Mouse (Mus musculus) adrenal gland, postnatal 36 days (tissue): ENCODE results near the gene Gse1. TPM values are rescaled to one million over a fixed set of nuclear protein-coding genes. Genes with fewer than 3 reads are reported as not detected.
A peak's percentile ranks its signal among the peaks of the same experiment; 100 is the strongest.

ENCODE experiments used
- DNase-seq, 2 experiments: peaks; one replicate each; pipeline ENCODE4 v3.0.0; 2021; ENCODE audit warnings: mixed read lengths in 1 of 2
- total RNA-seq, 2 experiments: library from RNA; stranded (reverse); gene quantifications; 2 replicates each; pipeline ENCODE4 v1.2.3; 2021

The Gse1 gene
- total RNA-seq, 2 experiments from 2014 or later, result 25.9 to 30.2 TPM

- DNase-seq, result peak; percentile 80 to 81
These were observed 307.4 kb downstream of the Gse1 start for GRCm38 (mm10) chr8:120535452-120536305.

DNA sequence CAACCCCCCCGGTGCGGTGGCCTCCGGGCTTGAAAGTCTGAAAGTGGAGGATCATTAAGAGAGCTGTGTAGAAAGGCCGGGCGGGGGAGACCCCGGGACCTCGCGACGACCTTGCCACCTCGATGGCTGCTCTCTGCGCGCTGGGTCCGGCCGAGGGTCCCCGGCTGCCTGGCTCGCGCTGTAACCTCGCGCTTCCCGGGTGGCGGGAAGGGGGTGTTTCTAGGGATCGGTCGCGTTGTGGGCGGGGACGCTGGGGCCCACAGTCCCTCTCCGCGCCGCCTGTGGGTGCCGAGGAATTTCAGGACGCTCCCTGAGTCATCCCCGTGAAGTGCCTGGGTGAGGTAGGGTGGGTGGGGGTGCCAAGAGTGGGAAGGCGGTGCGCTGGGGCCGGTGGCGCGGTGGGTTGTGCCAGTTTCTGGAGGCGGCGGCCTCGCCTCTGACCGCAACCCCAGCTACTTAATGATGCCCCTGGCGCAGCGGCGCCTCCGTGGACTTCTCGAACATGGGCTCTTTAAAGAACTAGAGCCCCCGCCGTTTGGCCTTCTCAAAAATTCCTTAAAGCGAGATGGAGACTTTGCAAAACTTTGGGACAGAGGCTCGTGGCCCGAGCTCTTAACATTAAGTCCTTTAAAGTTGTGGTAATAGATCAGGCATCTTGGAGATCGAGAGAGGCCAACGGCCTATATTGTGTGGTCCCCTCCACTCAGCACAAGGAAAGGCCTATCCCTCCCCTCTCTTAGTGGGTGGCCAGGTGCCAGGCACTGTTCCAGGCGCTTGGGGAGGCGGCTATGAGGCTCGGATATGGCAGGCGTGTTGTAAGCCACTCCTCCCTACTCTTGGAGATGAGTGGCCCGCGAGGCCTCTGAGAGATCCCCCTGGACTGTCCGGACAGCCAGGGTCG, 308.3 kb downstream of the Gse1 start:
- peak; percentile 40 to 48 for DNase-seq

GRCm38 (mm10) chr8:120537207-120537817, 309.1 kb downstream of the Gse1 start:
- peak; percentile 86 to 89 for DNase-seq

DNA sequence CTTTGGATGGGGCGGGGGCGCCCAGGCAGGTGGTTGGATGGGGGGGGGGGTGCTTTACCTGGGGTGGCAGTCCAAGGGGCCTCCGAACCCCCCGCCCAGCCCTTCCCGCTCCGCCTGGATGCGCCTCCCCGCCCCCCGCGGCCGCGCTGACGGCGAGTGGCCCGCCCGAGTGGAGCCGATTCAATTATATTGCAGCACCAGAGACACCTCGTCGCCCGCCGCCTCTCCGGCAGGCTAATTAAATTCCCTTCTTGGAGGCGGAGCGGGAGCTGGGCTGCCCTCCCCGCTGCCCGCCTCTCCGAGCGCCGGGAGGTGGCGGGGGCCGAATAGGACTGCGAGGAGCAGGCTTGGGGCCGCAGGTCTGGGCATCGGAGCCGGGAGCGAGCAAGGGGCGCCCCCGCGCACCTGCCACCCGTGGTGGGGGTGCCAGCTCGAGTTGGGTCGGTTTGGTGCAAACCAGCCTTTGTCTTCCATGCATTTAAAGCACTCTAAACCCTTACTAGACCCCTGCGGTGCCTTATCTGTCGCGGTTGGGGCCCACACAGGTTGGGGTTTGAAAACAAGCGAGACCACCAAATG, 309.7 kb downstream of the Gse1 start:
- peak; percentile 57 to 71 for DNase-seq

DNA sequence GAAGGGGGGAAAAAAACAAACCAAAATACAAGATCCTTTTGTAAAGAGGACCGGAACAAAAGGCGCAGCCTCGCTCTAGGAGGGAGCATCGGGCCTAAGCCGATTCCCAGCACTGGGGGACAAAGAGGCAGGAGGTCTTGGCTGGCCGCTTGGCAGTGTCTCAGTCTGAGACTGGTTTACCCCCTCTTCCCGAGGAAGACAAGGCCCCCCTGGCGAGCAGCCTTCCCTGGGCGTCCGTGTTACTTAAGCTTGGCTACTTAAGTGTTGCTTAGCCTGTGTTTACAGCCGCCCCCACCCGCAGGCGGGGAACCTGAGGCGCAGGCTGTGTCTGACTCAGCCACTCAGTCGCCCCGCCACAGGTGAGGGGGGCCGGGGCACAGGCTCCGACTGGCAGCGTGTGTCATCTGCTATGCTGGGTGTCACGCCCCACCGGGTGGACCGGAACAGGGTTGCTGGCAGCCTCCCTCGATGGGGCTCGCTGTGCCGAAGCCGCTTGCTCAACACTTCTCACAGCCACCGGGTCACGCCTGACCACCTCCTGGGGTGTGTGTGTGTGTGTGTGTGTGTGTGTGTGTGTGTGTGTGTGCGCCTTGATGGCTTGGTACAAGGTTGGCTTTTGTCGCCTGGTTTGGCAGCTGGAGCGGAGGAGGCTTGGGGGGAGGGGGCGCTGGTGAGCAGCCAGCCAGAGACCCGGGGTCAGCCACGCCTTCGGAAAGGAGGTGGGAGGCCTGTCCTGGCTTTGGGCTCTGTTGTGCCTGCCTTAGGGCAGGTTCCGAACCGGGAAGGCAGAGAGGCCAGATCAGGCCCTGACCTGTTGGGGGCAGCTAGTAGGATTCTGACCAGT, 310.4 kb downstream of the Gse1 start:
- DNase-seq, result peak; percentile 69 to 79

DNA sequence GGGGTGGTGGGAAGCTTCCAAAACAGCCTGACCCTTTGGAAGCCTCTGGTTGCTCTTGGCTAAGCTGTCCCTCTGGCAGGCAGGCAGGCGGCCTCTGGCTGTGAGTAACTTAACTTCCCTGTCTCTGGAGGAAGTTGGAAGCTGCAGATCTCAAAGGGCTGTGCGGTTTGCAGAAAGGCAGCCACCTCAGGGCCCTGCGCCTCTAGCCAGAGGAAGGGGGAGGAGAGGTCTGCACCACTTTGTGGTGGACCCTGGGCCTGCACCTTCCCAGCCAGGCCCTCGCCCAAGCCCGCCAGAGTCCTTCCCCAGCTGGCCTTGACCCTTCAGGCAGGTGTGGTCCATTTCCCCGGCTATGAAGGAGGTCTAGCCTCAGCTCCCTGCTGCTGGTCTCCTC, 311.1 kb downstream of the Gse1 start:
- DNase-seq, result peak in 1 of 2 experiments; percentile 50

- no peak for DNase-seq
These were observed 311.7 kb downstream of the Gse1 start for GRCm38 (mm10) chr8:120539775-120540625.

GRCm38 (mm10) chr8:120542995-120543394, 314.7 kb downstream of the Gse1 start:
- DNase-seq, result no peak

GRCm38 (mm10) chr8:120543416-120544055, 315.3 kb downstream of the Gse1 start:
- DNase-seq, result peak; percentile 56 to 77

- DNase-seq, result no peak
These were observed 315.9 kb downstream of the Gse1 start for GRCm38 (mm10) chr8:120544155-120544554.

DNA sequence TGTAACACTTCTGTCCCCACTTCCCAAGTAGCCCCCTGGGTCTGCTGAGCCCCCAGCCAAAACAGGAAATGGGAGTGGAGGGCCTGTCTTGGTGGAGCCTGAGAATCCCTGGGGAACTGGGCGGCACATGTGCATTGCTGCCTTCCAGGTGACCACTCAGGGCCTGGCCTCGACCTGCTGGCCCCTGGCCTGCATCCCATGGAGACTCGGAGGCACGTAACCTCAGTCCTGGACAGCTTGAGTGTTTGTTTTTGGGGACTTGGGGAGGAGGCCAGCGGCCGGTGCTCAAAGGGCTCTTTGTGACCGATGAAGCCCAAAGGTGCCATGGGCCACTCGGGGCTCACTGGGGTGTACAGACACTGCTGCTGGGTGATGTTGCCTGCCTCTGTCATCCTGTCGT, 319.3 kb downstream of the Gse1 start:
- peak in 1 of 2 experiments; percentile 35 for DNase-seq

- no peak for DNase-seq
These were observed 320.1 kb downstream of the Gse1 start for GRCm38 (mm10) chr8:120548313-120548761.

DNA sequence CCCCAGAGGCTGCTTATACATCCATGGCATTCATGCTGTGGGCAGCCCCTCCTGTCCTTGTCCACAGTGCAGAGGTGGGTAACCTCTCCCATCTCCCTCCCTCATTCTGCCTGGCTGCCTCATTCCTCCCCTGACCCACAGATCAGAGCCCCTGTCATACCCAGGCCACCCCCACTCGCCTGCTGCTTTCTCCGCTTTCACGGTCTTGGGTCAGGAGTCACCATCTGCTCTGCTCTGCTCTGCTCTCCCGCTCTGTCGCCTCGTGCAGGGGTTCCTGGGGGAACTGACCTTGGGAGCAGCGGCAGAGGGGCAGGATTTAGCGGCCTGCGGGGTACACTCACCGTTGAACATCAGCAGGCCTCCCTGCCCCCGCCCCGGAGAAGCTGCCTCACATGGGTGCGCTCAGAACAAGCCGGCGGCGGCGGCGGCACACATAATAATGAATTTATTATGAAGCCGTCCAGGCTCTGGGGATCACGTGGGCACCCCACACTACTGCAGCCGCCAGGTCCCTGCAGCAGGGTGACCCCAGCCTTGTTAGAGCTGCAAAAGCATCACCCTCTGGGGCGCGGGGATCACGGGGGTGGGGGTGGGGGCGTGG, 321.2 kb downstream of the Gse1 start:
- peak; percentile 31 to 64 for DNase-seq

DNA sequence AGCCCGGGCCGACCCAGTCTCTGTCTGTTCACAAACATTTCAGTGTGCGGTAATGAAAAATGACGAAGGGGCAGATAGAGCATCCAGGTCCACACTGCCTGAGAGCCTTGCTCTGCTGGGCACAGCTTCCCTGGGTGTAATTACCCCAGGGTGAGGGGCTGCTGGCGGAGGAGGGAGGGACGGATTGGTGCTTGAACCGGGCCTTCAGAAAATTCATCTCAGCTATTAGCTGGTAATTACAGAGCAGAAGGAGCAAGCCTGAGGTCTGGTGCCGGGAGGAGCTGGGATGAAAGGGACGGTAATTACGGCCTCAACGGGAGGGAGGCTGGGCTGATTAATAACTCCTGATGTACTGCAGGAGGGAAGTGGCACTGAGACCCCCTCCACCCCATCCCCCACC, 321.7 kb downstream of the Gse1 start:
- no peak for DNase-seq

DNA sequence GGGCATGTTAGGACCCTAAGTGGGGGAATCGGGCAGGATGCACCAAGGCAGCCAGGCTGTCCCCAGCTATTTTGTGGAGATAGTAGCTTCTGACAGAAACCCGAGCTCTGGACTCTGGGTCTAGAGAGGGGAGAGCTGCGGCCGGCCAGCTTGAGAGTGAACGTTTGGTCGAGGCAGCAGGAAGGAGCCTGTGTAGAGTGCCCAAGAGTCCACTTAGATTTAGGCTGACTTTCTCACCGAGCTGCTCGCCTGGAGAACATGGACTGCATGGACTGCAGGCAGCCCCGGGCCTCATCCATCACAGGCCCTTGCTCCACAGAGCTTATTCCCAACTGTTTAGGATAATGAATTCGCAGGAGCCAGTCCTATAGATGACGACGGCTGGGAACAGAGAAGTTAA, 322.2 kb downstream of the Gse1 start:
- no peak for DNase-seq

GRCm38 (mm10) chr8:120550937-120551676, 322.9 kb downstream of the Gse1 start:
- no peak for DNase-seq

DNA sequence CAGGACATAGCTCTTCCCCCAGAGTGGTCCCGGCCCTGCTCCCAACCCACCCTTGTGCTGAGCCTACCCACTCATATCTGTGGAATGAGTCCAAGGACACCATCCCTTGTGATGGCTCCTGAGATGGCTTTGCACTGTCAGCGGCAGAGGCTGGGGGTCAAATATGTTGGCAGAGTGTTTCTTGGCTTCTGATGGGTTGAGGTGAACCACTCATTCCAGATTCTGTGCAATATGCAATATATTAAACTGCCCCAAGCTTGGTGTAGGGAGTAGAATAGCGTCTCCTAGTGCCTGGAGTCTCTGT, 323.4 kb downstream of the Gse1 start:
- peak; percentile 57 to 66 for DNase-seq

DNA sequence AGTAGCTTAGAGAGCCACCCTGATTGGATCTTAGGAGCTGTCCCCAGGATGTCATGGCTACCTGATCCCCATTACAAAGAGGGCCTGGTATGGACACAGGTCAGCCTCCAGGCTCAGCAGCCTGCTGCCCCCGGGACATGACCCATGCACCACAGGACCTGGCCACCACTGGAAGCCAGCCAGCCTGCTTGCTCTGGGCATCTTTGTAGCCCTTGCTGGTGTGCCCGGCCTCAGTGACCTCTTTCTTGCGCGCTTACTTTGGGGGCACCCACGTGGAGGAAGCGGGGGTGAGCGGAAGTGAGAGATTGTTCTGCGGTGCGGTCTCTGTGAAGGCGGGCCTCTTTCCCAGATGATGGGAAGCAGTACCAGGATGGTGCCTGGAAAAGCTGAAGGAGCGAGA, 324.3 kb downstream of the Gse1 start:
- DNase-seq, result no peak
